Mouse (Mus musculus): ENCODE data around the gene Tmem98. TPM values are rescaled to one million over a fixed set of nuclear protein-coding genes. Genes with fewer than 3 reads are reported as not detected.

The Tmem98 gene
- polyA plus RNA-seq, 1 experiment from 2014 or later = 111 TPM

- H3K4me2 ChIP-seq (ENCODE audit: low read depth, low read length) = peak overlapping the region; percentile 27; the same call in 1 of the 2 replicates
- no peaks in the 10 kb centered on the region for H3K36me3 ChIP-seq (ENCODE audit: control insufficient read depth, insufficient read depth, low read length)
- peak; percentile 84 for ATAC-seq (ENCODE audit: insufficient read depth, low FRiP score)
- H3K27ac ChIP-seq (ENCODE audit: low read length) = peak overlapping the region; percentile 97
- H3K27me3 ChIP-seq (ENCODE audit: control insufficient read depth, insufficient read depth, low read length) = no peaks in the 10 kb centered on the region
- H3K4me1 ChIP-seq (ENCODE audit: control insufficient read depth, insufficient read depth, low read length) = 0 out of 2 replicates have a peak, but pooled peaks cover 3% of the 10 kb centered on the region
- H3K9ac ChIP-seq (ENCODE audit: low read length) = no peak overlapping the region
- no peaks in the 10 kb centered on the region for H3K9me3 ChIP-seq (replicated peaks; ENCODE audit: control insufficient read depth, low read length)
- no peak overlapping the region for H3K4me3 ChIP-seq (replicated peaks; ENCODE audit: low read length)
- 14% methylated on average over 3 of the region's 3 CpGs for WGBS
Observed at GRCm38 (mm10) chr11:80784294-80784743, 25.7 kb upstream of the Tmem98 start.

- Histone ChIP-seq H3K4me1 (ENCODE audit: control insufficient read depth, insufficient read depth, low read length) (0 out of 2 replicates have a peak, but pooled peaks cover 8% of the 10 kb centered on the region), H3K9ac (ENCODE audit: low read length) (no peak overlapping the region), H3K36me3 (ENCODE audit: control insufficient read depth, insufficient read depth, low read length) (no peaks in the 10 kb centered on the region), H3K27ac (ENCODE audit: low read length) (no peak overlapping the region), H3K4me3 (replicated peaks; ENCODE audit: low read length) (no peak overlapping the region), H3K9me3 (replicated peaks; ENCODE audit: control insufficient read depth, low read length) (no peaks in the 10 kb centered on the region), H3K27me3 (ENCODE audit: control insufficient read depth, insufficient read depth, low read length) (no peaks in the 10 kb centered on the region), H3K4me2 (ENCODE audit: low read depth, low read length) (no peak overlapping the region)
- WGBS = 77% methylated on average over 5 of the region's 5 CpGs
- no peak for ATAC-seq (ENCODE audit: insufficient read depth, low FRiP score)
Observed at GRCm38 (mm10) chr11:80785672-80786071, 24.3 kb upstream of the Tmem98 start.

- H3K9me3 ChIP-seq (replicated peaks; ENCODE audit: control insufficient read depth, low read length) = no peaks in the 10 kb centered on the region
- no peak overlapping the region for H3K9ac ChIP-seq (ENCODE audit: low read length)
- 52% methylated on average over 7 of the region's 7 CpGs for WGBS
- ATAC-seq (ENCODE audit: insufficient read depth, low FRiP score) = no peak
- 0 out of 2 replicates have a peak, but pooled peaks cover 5% of the 10 kb centered on the region for H3K4me1 ChIP-seq (ENCODE audit: control insufficient read depth, insufficient read depth, low read length)
- no peaks in the 10 kb centered on the region for H3K27me3 ChIP-seq (ENCODE audit: control insufficient read depth, insufficient read depth, low read length)
- no peaks in the 10 kb centered on the region for H3K36me3 ChIP-seq (ENCODE audit: control insufficient read depth, insufficient read depth, low read length)
- H3K27ac ChIP-seq (ENCODE audit: low read length) = no peak overlapping the region
- H3K4me2 ChIP-seq (ENCODE audit: low read depth, low read length) = no peak overlapping the region
- H3K4me3 ChIP-seq (replicated peaks; ENCODE audit: low read length) = no peak overlapping the region
Observed at GRCm38 (mm10) chr11:80789647-80790240, 20.2 kb upstream of the Tmem98 start.

DNA sequence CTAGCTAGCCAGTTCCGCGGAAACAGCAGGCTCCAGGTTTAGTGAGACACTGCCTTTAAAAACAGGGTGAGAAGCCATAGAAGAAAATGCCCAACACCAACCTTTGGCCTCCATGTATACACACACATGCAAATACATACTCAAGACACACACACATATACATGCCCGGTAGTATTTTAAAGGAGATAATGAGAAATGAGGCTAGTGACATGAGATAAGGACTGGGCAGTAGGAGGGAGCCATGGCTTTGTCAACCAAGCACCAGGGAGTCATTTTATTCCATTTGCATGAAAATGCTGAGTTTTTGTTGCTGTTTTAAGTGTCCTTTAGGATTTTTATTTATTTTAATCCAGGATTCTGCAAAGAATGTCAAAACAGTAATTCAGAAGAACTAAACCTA is 19.6 kb upstream of the Tmem98 start:
- Histone ChIP-seq H3K36me3 (ENCODE audit: control insufficient read depth, insufficient read depth, low read length) (no peaks in the 10 kb centered on the region), H3K27me3 (ENCODE audit: control insufficient read depth, insufficient read depth, low read length) (no peaks in the 10 kb centered on the region), H3K4me2 (ENCODE audit: low read depth, low read length) (no peak overlapping the region), H3K27ac (ENCODE audit: low read length) (no peak overlapping the region), H3K9me3 (replicated peaks; ENCODE audit: control insufficient read depth, low read length) (no peaks in the 10 kb centered on the region), H3K9ac (ENCODE audit: low read length) (no peak overlapping the region), H3K4me1 (ENCODE audit: control insufficient read depth, insufficient read depth, low read length) (0 out of 2 replicates have a peak, but pooled peaks cover 5% of the 10 kb centered on the region), H3K4me3 (replicated peaks; ENCODE audit: low read length) (no peak overlapping the region)
- no peak for ATAC-seq (ENCODE audit: insufficient read depth, low FRiP score)
- 67% methylated on average over 3 of the region's 3 CpGs for WGBS

GRCm38 (mm10) chr11:80791677-80792432 is 18.1 kb upstream of the Tmem98 start:
- Histone ChIP-seq H3K4me3 (replicated peaks; ENCODE audit: low read length) (no peak overlapping the region), H3K36me3 (ENCODE audit: control insufficient read depth, insufficient read depth, low read length) (no peaks in the 10 kb centered on the region), H3K9me3 (replicated peaks; ENCODE audit: control insufficient read depth, low read length) (no peaks in the 10 kb centered on the region), H3K9ac (ENCODE audit: low read length) (no peak overlapping the region), H3K4me1 (ENCODE audit: control insufficient read depth, insufficient read depth, low read length) (0 out of 2 replicates have a peak, but pooled peaks cover 5% of the 10 kb centered on the region), H3K27ac (ENCODE audit: low read length) (peak overlapping the region; percentile 86), H3K4me2 (ENCODE audit: low read depth, low read length) (no peak overlapping the region), H3K27me3 (ENCODE audit: control insufficient read depth, insufficient read depth, low read length) (no peaks in the 10 kb centered on the region)
- peak; percentile 91 for ATAC-seq (ENCODE audit: insufficient read depth, low FRiP score)
- 39% methylated on average over 3 of the region's 3 CpGs for WGBS

DNA sequence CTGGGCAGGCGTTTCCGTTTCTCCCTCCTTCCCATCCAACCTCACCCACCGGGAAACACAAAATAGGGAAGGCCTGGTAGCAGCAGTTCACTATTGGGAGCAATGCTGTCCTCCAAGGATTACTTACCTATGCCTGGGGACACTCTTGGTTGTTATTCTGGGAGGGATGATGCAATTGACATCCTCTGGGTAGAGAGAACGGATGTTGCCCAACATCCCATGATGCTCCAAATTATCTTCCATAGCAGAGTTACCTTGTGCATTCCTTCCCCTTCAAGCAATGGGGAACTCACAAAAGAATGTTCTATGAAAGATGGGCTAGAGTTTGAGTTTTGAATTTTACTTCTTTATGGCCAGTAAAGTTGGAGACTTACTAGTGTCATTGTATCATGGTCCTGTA is 16.6 kb upstream of the Tmem98 start:
- no peak for ATAC-seq (ENCODE audit: insufficient read depth, low FRiP score)
- H3K36me3 ChIP-seq (ENCODE audit: control insufficient read depth, insufficient read depth, low read length) = no peaks in the 10 kb centered on the region
- no peak overlapping the region for H3K27ac ChIP-seq (ENCODE audit: low read length)
- 0 out of 2 replicates have a peak, but pooled peaks cover 5% of the 10 kb centered on the region for H3K4me1 ChIP-seq (ENCODE audit: control insufficient read depth, insufficient read depth, low read length)
- no peaks in the 10 kb centered on the region for H3K9me3 ChIP-seq (replicated peaks; ENCODE audit: control insufficient read depth, low read length)
- H3K4me2 ChIP-seq (ENCODE audit: low read depth, low read length) = no peak overlapping the region
- H3K27me3 ChIP-seq (ENCODE audit: control insufficient read depth, insufficient read depth, low read length) = no peaks in the 10 kb centered on the region
- no peak overlapping the region for H3K9ac ChIP-seq (ENCODE audit: low read length)
- no peak overlapping the region for H3K4me3 ChIP-seq (replicated peaks; ENCODE audit: low read length)
- 93% methylated on average over 4 of the region's 4 CpGs for WGBS

- Histone ChIP-seq H3K9ac (ENCODE audit: low read length) (no peak overlapping the region), H3K4me3 (replicated peaks; ENCODE audit: low read length) (no peak overlapping the region), H3K9me3 (replicated peaks; ENCODE audit: control insufficient read depth, low read length) (no peaks in the 10 kb centered on the region), H3K27ac (ENCODE audit: low read length) (no peak overlapping the region), H3K4me2 (ENCODE audit: low read depth, low read length) (no peak overlapping the region), H3K27me3 (ENCODE audit: control insufficient read depth, insufficient read depth, low read length) (no peaks in the 10 kb centered on the region), H3K36me3 (ENCODE audit: control insufficient read depth, insufficient read depth, low read length) (no peaks in the 10 kb centered on the region), H3K4me1 (ENCODE audit: control insufficient read depth, insufficient read depth, low read length) (0 out of 2 replicates have a peak, but pooled peaks cover 5% of the 10 kb centered on the region)
- 86% methylated on average over 4 of the region's 4 CpGs for WGBS
- no peak for ATAC-seq (ENCODE audit: insufficient read depth, low FRiP score)
Observed at GRCm38 (mm10) chr11:80794290-80794689, 15.7 kb upstream of the Tmem98 start.

GRCm38 (mm10) chr11:80795431-80795830 is 14.5 kb upstream of the Tmem98 start:
- Histone ChIP-seq H3K9me3 (replicated peaks; ENCODE audit: control insufficient read depth, low read length) (no peaks in the 10 kb centered on the region), H3K4me2 (ENCODE audit: low read depth, low read length) (no peak overlapping the region), H3K27ac (ENCODE audit: low read length) (no peak overlapping the region), H3K4me3 (replicated peaks; ENCODE audit: low read length) (no peak overlapping the region), H3K9ac (ENCODE audit: low read length) (no peak overlapping the region), H3K27me3 (ENCODE audit: control insufficient read depth, insufficient read depth, low read length) (no peaks in the 10 kb centered on the region), H3K4me1 (ENCODE audit: control insufficient read depth, insufficient read depth, low read length) (0 out of 2 replicates have a peak, but pooled peaks cover under 1% of the 10 kb centered on the region), H3K36me3 (ENCODE audit: control insufficient read depth, insufficient read depth, low read length) (no peaks in the 10 kb centered on the region)
- no peak for ATAC-seq (ENCODE audit: insufficient read depth, low FRiP score)
- 45% methylated on average over 8 of the region's 8 CpGs for WGBS

- H3K9me3 ChIP-seq (replicated peaks; ENCODE audit: control insufficient read depth, low read length) = no peaks in the 10 kb centered on the region
- WGBS = 34% methylated on average over 3 of the region's 3 CpGs
- H3K36me3 ChIP-seq (ENCODE audit: control insufficient read depth, insufficient read depth, low read length) = no peaks in the 10 kb centered on the region
- no peak overlapping the region for H3K4me2 ChIP-seq (ENCODE audit: low read depth, low read length)
- H3K27me3 ChIP-seq (ENCODE audit: control insufficient read depth, insufficient read depth, low read length) = no peaks in the 10 kb centered on the region
- H3K4me1 ChIP-seq (ENCODE audit: control insufficient read depth, insufficient read depth, low read length) = peaks cover 9% of the 10 kb centered on the region
- ATAC-seq (ENCODE audit: insufficient read depth, low FRiP score) = peak; percentile 39; the same call in 1 of the 2 replicates
- H3K27ac ChIP-seq (ENCODE audit: low read length) = no peak overlapping the region
- no peak overlapping the region for H3K9ac ChIP-seq (ENCODE audit: low read length)
- H3K4me3 ChIP-seq (replicated peaks; ENCODE audit: low read length) = no peak overlapping the region
Observed at GRCm38 (mm10) chr11:80799979-80800378, 10.0 kb upstream of the Tmem98 start.

Measured in stomach, embryonic 16.5 days (tissue).